Mouse (Mus musculus) embryo, embryonic 11.5 days (tissue): Measurements from ENCODE around the gene Rpp14.

Experiments
- DNase-seq: peaks from one replicate; pipeline ENCODE4 v3.0.0-alpha.2; 2012; ENCODE audit warnings: low read depth, low spot score

Rpp14 gene

GRCm38 (mm10) chr14:8059938-8060337, 20.2 kb upstream of the Rpp14 start:
- no peak for DNase-seq

GRCm38 (mm10) chr14:8062076-8062475, 18.1 kb upstream of the Rpp14 start:
- no peak for DNase-seq

- no peak for DNase-seq
Observed at GRCm38 (mm10) chr14:8062537-8063301, 17.4 kb upstream of the Rpp14 start.

GRCm38 (mm10) chr14:8063835-8064785, 16.1 kb upstream of the Rpp14 start:
- DNase-seq, result no peak

GRCm38 (mm10) chr14:8080718-8081117, 551 bp downstream of the Rpp14 start:
- DNase-seq, result no peak

- DNase-seq, result no peak
Observed at GRCm38 (mm10) chr14:8082949-8083348, 2.8 kb downstream of the Rpp14 start.

- no peak for DNase-seq
Observed at GRCm38 (mm10) chr14:8089016-8089415, 8.8 kb downstream of the Rpp14 start.

- peak; percentile 31 for DNase-seq
Observed at GRCm38 (mm10) chr14:8092573-8092972, 12.4 kb downstream of the Rpp14 start.

- DNase-seq, result no peak
Observed at GRCm38 (mm10) chr14:8093427-8093826, 13.3 kb downstream of the Rpp14 start.

- DNase-seq, result no peak
Observed at GRCm38 (mm10) chr14:8094931-8095561, 14.9 kb downstream of the Rpp14 start.

GRCm38 (mm10) chr14:8095562-8095950, 15.4 kb downstream of the Rpp14 start:
- DNase-seq, result no peak

GRCm38 (mm10) chr14:8097978-8098686, 18.0 kb downstream of the Rpp14 start, which contains the start of gene Pxk:
Pxk (plus strand) TSS chr14:8098211.
- DNase-seq, result peak; percentile 80

GRCm38 (mm10) chr14:8098687-8098995, 18.5 kb downstream of the Rpp14 start:
- peak; percentile 27 for DNase-seq

- DNase-seq, result no peak
Observed at GRCm38 (mm10) chr14:8099561-8100021, 19.4 kb downstream of the Rpp14 start.

GRCm38 (mm10) chr14:8101886-8102285, 21.7 kb downstream of the Rpp14 start:
- no peak for DNase-seq

GRCm38 (mm10) chr14:8102676-8103075, 22.5 kb downstream of the Rpp14 start:
- no peak for DNase-seq

- no peak for DNase-seq
Observed at GRCm38 (mm10) chr14:8108047-8108446, 27.9 kb downstream of the Rpp14 start.

- no peak for DNase-seq
Observed at GRCm38 (mm10) chr14:8108976-8109375, 28.8 kb downstream of the Rpp14 start.

GRCm38 (mm10) chr14:8111545-8111944, 31.4 kb downstream of the Rpp14 start:
- DNase-seq, result no peak

- no peak for DNase-seq
Observed at GRCm38 (mm10) chr14:8112036-8112435, 31.9 kb downstream of the Rpp14 start.

GRCm38 (mm10) chr14:8113616-8114015, 33.4 kb downstream of the Rpp14 start:
- DNase-seq, result no peak
